Mouse (Mus musculus) left cerebral cortex, postnatal 36 days (tissue): ENCODE data around the gene Ehd1. TPM values are rescaled to one million over a fixed set of nuclear protein-coding genes. Genes with fewer than 3 reads are reported as not detected.

ENCODE experiments used
- DNase-seq, 2 experiments: peaks; one replicate each; pipeline ENCODE4 v3.0.0; 2021 to 2022; ENCODE audit warnings: low spot score in 2 of 2, mixed read lengths in 1 of 2
- intact Hi-C: fragments of 180-260 bp; cut with DNase I; formaldehyde crosslinking; loops from one replicate; pipeline ENCODE4 v1.15.1; 2025
- microRNA-seq: library from miRNA; unstranded; fragments of <30 nt; microRNA quantifications from one replicate; pipeline ENCODE4 v1.2.0, GENCODE M21; 2022
- total RNA-seq, 2 experiments: library from RNA; stranded (reverse); gene quantifications; 2 replicates each; pipeline ENCODE4 v1.2.3; 2021

Gene Ehd1
- total RNA-seq, 2 experiments from 2014 or later = 38.2 to 42.2 TPM

- no peak for DNase-seq
- intact Hi-C loops = no loop called here
These were observed 65.0 kb downstream of the Ehd1 start for GRCm38 (mm10) chr19:6341453-6342077.

- no peak for DNase-seq
- intact Hi-C loops = no loop called here
These were observed 65.9 kb downstream of the Ehd1 start for GRCm38 (mm10) chr19:6342276-6342933.

GRCm38 (mm10) chr19:6343066-6343925 is 66.8 kb downstream of the Ehd1 start:
- DNase-seq = no peak
- intact Hi-C loops = no loop called here

- no peak for DNase-seq
- intact Hi-C loops = no loop called here
These were observed 67.5 kb downstream of the Ehd1 start for GRCm38 (mm10) chr19:6343996-6344395.

GRCm38 (mm10) chr19:6346023-6346422 is 69.5 kb downstream of the Ehd1 start:
- intact Hi-C loops = no loop called here
- no peak for DNase-seq

- intact Hi-C loops = no loop called here
These were observed 70.1 kb downstream of the Ehd1 start for GRCm38 (mm10) chr19:6346661-6347060.

GRCm38 (mm10) chr19:6347615-6348014 is 71.1 kb downstream of the Ehd1 start:
- DNase-seq = no peak
- intact Hi-C loops = no loop called here

More at GRCm38 (mm10) chr19:6346661-6347060, 70.1 kb downstream of the Ehd1 start:
- no peak for DNase-seq

GRCm38 (mm10) chr19:6348717-6349116 is 72.2 kb downstream of the Ehd1 start:
- intact Hi-C loops = no loop called here

GRCm38 (mm10) chr19:6349215-6349983 is 72.9 kb downstream of the Ehd1 start:
- DNase-seq = no peak
- intact Hi-C loops = no loop called here

More at GRCm38 (mm10) chr19:6348717-6349116, 72.2 kb downstream of the Ehd1 start:
- no peak for DNase-seq

Small RNAs within 50 kb of the gene (microRNA-seq; reads per million reads assigned to microRNA genes)
- 12.4 reads per million, percentile 32 among the genes with 10 or more reads in this experiment for gene Mir192
- gene Mir194-2 = 23.3 reads per million, percentile 41 among the genes with 10 or more reads in this experiment
- gene Mir6989 = 2.0 reads per million

Other genes starting within 250 kb of the Ehd1 start
- 10 to 100 TPM; 40.8 to 51.8 TPM for gene Syvn1, start 230.1 kb upstream of the Ehd1 start, total RNA-seq
- gene Mrpl49, start 218.9 kb upstream of the Ehd1 start, total RNA-seq = 10 to 100 TPM; 40.5 to 45.1 TPM
- gene Fau, start 218.9 kb upstream of the Ehd1 start, total RNA-seq = 100 to 1,000 TPM; 637 to 694 TPM
- gene Znhit2, start 215.5 kb upstream of the Ehd1 start, total RNA-seq = 10 to 100 TPM; 35.5 to 40.7 TPM
- gene Tm7sf2, start 208.4 kb upstream of the Ehd1 start, total RNA-seq = 10 to 100 TPM; 28.2 to 29.1 TPM
- gene Vps51, start 199.5 kb upstream of the Ehd1 start, total RNA-seq = 10 to 100 TPM; 83.9 to 87.0 TPM
- not detected for gene Tmem262, start 196.7 kb upstream of the Ehd1 start, total RNA-seq
- gene Gm28374, start 194.5 kb upstream of the Ehd1 start, total RNA-seq = under 1 TPM; 0.72 to 0.84 TPM
- 10 to 100 TPM; 36.9 to 41.3 TPM for gene Zfpl1, start 191.8 kb upstream of the Ehd1 start, total RNA-seq
- not detected for gene Cdca5, start 191.7 kb upstream of the Ehd1 start, total RNA-seq
- gene AC131692.1, start 182.3 kb upstream of the Ehd1 start, total RNA-seq = not detected
- under 1 TPM in 1 of 2 experiments, not detected in 1; 0.20 TPM for gene Naaladl1, start 170.9 kb upstream of the Ehd1 start, total RNA-seq
- gene Sac3d1, start 158.1 kb upstream of the Ehd1 start, total RNA-seq = 10 to 100 TPM; 18.3 to 27.5 TPM
- gene Snx15, start 148.4 kb upstream of the Ehd1 start, total RNA-seq = 10 to 100 TPM; 43.7 to 43.8 TPM
- under 1 TPM; 0.30 to 0.72 TPM for gene Batf2, start 135.7 kb upstream of the Ehd1 start, total RNA-seq
- gene Arl2, start 135.2 kb upstream of the Ehd1 start, total RNA-seq = 10 to 100 TPM; 73.3 to 87.5 TPM
- under 1 TPM in 1 of 2 experiments, not detected in 1; 0.32 TPM for gene Majin, start 92.3 kb upstream of the Ehd1 start, total RNA-seq
- not detected for gene Gpha2, start 50.3 kb upstream of the Ehd1 start, total RNA-seq
- gene Ppp2r5b, start 40.9 kb upstream of the Ehd1 start, total RNA-seq = 100 to 1,000 TPM; 160 to 173 TPM
- 10 to 100 TPM; 32.3 to 39.4 TPM for gene Atg2a, start 35.1 kb upstream of the Ehd1 start, total RNA-seq
- 1 to 10 TPM; 3.3 to 3.4 TPM for gene Cdc42bpg, start 29.7 kb downstream of the Ehd1 start, total RNA-seq
- gene Men1, start 58.3 kb downstream of the Ehd1 start, total RNA-seq = 10 to 100 TPM; 67.5 to 73.7 TPM
- 100 to 1,000 TPM in 1 of 2 experiments, 10 to 100 TPM in 1; 93.5 to 107 TPM for gene Map4k2, start 64.4 kb downstream of the Ehd1 start, total RNA-seq
- 100 to 1,000 TPM; 158 to 227 TPM for gene Sf1, start 87.0 kb downstream of the Ehd1 start, total RNA-seq
- gene Pygm, start 107.7 kb downstream of the Ehd1 start, total RNA-seq = 10 to 100 TPM; 29.2 to 33.3 TPM
- 10 to 100 TPM; 47.5 to 72.6 TPM for gene Rasgrp2, start 122.6 kb downstream of the Ehd1 start, total RNA-seq
- 100 to 1,000 TPM; 635 to 658 TPM for gene Nrxn2, start 142.0 kb downstream of the Ehd1 start, total RNA-seq